Mouse (Mus musculus) bone marrow, adult 2 months (tissue): ENCODE results near the gene Grip1. TPM values are rescaled to one million over a fixed set of nuclear protein-coding genes. Genes with fewer than 3 reads are reported as not detected.

Experiments
- H3K27ac ChIP-seq: fragments of 200-500 bp; 2 replicates; pipeline ENCODE4 v1.5.1; 2012; ENCODE audit warnings: low read depth, mild to moderate bottlenecking, control low read depth, inconsistent platforms, low read length; ENCODE audit not compliant: control insufficient read depth, poor library complexity, insufficient read depth
- H3K4me1 ChIP-seq: fragments of 200-500 bp; 2 replicates; pipeline ENCODE4 v1.6.1; 2011; ENCODE audit warnings: low read length; ENCODE audit not compliant: control insufficient read depth, insufficient read depth
- H3K4me3 ChIP-seq: fragments of 200-500 bp; replicated peaks from 2 replicates; pipeline ENCODE3; 2011; ENCODE audit warnings: mild to moderate bottlenecking, low read depth, low read length, control low read depth; ENCODE audit not compliant: control insufficient read depth
- CTCF ChIP-seq: fragments of 200-500 bp; IDR thresholded peaks from 2 replicates; pipeline ENCODE4 v1.5.1; 2011; ENCODE audit warnings: low read length, control low read depth; ENCODE audit not compliant: control insufficient read depth, insufficient read depth
- POLR2A ChIP-seq: fragments of 200-500 bp; IDR thresholded peaks from 2 replicates; pipeline ENCODE4 v1.6.1; 2011; ENCODE audit warnings: low read depth, mild to moderate bottlenecking, control low read depth, low read length, borderline replicate concordance; ENCODE audit not compliant: control insufficient read depth
- WGBS: fragments of 180-500 bp; shearing (Covaris S2); methylation state at CpG from one replicate; pipeline ENCODE4 v1.1.7; 2018; 5-methylcytosine and 5-hydroxymethylcytosine counted together
- polyA plus RNA-seq: library from polyadenylated mRNA; stranded (reverse); fragments of >200 nt; gene quantifications from 2 replicates; pipeline ENCODE4 v1.2.4, GENCODE M21; 2011; ENCODE audit warnings: low replicate concordance; ENCODE audit not compliant: missing spikeins, insufficient read depth, insufficient read length

Gene Grip1
- not detected in 2 replicates for polyA plus RNA-seq

GRCm38 (mm10) chr10:119453431-119454105 is at the start of gene Grip1:
Grip1 (plus strand) TSS chr10:119453830.
- Histone ChIP-seq H3K4me1 (no peaks in the 10 kb centered on the region), H3K27ac (no peak within 1 kb of the TSS), H3K4me3 (no peak within 1 kb of the TSS)
- WGBS = under 1% methylated on average over 72 of the region's 84 CpGs
- TF ChIP-seq POLR2A (no peak), CTCF (no peak)

- Histone ChIP-seq H3K4me3 (no peak overlapping the region), H3K4me1 (no peaks in the 10 kb centered on the region; the same call in 1 of the 2 replicates), H3K27ac (no peak overlapping the region)
- WGBS = 90% methylated on average over 9 of the region's 9 CpGs
- TF ChIP-seq POLR2A = no peak
- TF ChIP-seq CTCF = no peak
Measured at GRCm38 (mm10) chr10:119405103-119405502, 48.5 kb upstream of the Grip1 start.

GRCm38 (mm10) chr10:119405612-119406011 is 48.0 kb upstream of the Grip1 start:
- 75% methylated on average over 1 of the region's 1 CpGs for WGBS
- no peak overlapping the region for H3K27ac ChIP-seq
- H3K4me1 ChIP-seq = no peaks in the 10 kb centered on the region; the same call in 1 of the 2 replicates
- H3K4me3 ChIP-seq = no peak overlapping the region
- TF ChIP-seq POLR2A (no peak), CTCF (no peak)

- peak overlapping the region; percentile 32; the same call in 1 of the 2 replicates for H3K27ac ChIP-seq
- H3K4me3 ChIP-seq = no peak overlapping the region
- H3K4me1 ChIP-seq = no peaks in the 10 kb centered on the region; the same call in 1 of the 2 replicates
- WGBS = 6% methylated on average over 6 of the region's 6 CpGs
- no peak for TF ChIP-seq POLR2A
- TF ChIP-seq CTCF = no peak
Measured at GRCm38 (mm10) chr10:119408327-119408726, 45.3 kb upstream of the Grip1 start.

GRCm38 (mm10) chr10:119413238-119413637 is 40.4 kb upstream of the Grip1 start:
- Histone ChIP-seq H3K27ac (no peak overlapping the region), H3K4me3 (no peak overlapping the region), H3K4me1 (no peaks in the 10 kb centered on the region)
- WGBS = 89% methylated on average over 11 of the region's 11 CpGs
- TF ChIP-seq CTCF = no peak

GRCm38 (mm10) chr10:119415106-119415505 is 38.5 kb upstream of the Grip1 start:
- H3K27ac ChIP-seq = no peak overlapping the region
- no peaks in the 10 kb centered on the region for H3K4me1 ChIP-seq
- TF ChIP-seq POLR2A (no peak), CTCF (no peak)
- 56% methylated on average over 4 of the region's 4 CpGs for WGBS
- H3K4me3 ChIP-seq = no peak overlapping the region

- WGBS = 42% methylated on average over 6 of the region's 6 CpGs
- TF ChIP-seq CTCF = no peak
- no peak for TF ChIP-seq POLR2A
- H3K27ac ChIP-seq = no peak overlapping the region
- H3K4me1 ChIP-seq = no peaks in the 10 kb centered on the region
- no peak overlapping the region for H3K4me3 ChIP-seq
Measured at GRCm38 (mm10) chr10:119421418-119421817, 32.2 kb upstream of the Grip1 start.

GRCm38 (mm10) chr10:119423821-119424534 is 29.7 kb upstream of the Grip1 start:
- H3K27ac ChIP-seq = no peak overlapping the region
- H3K4me1 ChIP-seq = no peaks in the 10 kb centered on the region
- TF ChIP-seq CTCF (no peak), POLR2A (no peak)
- H3K4me3 ChIP-seq = no peak overlapping the region
- 83% methylated on average over 11 of the region's 11 CpGs for WGBS
